Mouse (Mus musculus) adrenal gland (tissue): ENCODE measurements around the gene Ptprd.

Experiments
- intact Hi-C: fragments of 180-260 bp; cut with DNase I; formaldehyde crosslinking; loops from one replicate; pipeline ENCODE4 v1.15.1; 2025
- microRNA-seq, 2 experiments: library from miRNA; unstranded; fragments of <30 nt; microRNA quantifications; one replicate each; pipeline ENCODE4; 2019

The Ptprd gene

DNA sequence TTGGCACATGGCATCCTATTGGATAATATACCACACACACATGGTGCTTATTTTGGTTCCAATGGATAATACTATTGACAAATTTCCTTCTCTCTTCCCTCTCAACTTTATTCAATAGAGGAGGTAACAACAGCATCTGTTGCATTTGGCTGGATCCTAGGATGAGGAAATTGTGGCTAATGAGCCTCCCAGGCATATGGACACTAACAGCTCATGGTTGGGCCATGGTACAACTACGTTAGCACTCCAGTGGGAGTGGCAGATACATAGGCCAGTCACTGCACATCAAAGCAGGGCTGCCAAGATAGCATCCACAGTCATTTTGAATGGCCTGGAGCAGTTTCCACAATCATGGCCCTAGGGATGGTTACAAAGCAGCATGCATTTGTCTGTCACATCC is 2238.4 kb downstream of the Ptprd start:
- intact Hi-C loops = no loop called here

DNA sequence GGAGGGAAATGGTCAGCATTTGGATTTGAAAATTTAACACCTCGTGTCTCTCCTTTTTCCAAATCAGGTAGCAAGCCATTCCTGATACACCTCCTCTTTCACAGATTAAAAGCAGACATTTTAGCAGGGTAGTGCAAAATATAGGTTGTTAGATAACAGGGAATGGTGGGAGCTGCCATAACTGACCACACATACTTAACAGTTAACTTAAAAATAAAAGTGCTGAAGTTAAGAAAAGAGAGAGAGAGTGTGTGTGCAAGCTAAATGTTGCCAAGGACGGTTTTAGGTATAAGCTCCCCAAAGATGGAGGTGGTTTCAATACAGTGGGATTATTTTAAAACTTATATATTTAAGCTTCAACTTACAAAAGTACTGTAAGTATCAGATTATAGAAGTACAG is 2241.8 kb downstream of the Ptprd start:
- intact Hi-C loops = no loop called here

DNA sequence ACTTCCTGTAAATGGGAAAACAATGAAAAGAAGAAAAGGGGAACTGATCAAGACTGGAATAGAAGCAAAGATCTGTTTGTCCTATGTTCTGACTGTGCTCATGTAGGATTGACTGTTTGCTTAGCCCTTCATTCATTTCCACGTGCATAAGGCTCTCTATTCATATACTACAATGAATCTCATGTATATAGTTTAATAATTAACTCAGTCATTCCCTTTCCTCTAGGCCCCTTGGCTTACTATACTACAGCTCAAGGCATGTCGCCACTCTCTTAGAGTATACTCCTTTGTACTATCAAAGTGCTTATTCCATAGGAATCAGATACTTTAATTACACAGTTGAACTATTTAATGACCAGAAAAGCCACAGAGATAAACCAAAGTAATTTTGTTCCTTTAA is 2243.1 kb downstream of the Ptprd start:
- intact Hi-C loops = no loop called here

GRCm38 (mm10) chr4:75965810-75966209 is 2246.0 kb downstream of the Ptprd start:
- intact Hi-C loops = no loop called here

- intact Hi-C loops = no loop called here
Measured at GRCm38 (mm10) chr4:75962916-75963315, 2248.8 kb downstream of the Ptprd start.

- intact Hi-C loops = no loop called here
Measured at GRCm38 (mm10) chr4:75961865-75962264, 2249.9 kb downstream of the Ptprd start.

- intact Hi-C loops = no loop called here
Measured at GRCm38 (mm10) chr4:75953349-75954060, 2258.3 kb downstream of the Ptprd start.

GRCm38 (mm10) chr4:75950582-75950981 is 2261.2 kb downstream of the Ptprd start:
- intact Hi-C loops = no loop called here

DNA sequence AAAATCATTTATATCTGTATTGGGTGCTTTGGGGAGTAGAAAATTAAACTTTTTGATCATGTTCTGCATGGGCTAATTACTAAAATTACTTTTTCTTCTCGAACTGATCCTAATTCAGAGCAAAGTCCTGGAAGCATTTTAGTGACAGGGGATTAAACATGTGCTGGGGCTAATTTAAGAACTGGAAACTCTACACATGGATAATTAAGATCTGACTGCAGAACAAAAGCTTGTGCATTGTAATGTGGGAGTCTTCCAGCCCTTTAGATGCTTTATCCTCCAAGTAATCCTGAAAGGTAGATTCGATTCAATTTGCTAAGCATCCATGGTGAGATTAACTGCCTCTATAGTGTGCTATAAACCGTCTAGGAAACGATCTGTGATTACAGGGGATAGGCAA is 2316.9 kb downstream of the Ptprd start:
- intact Hi-C loops = no loop called here

Small RNA genes lying within 50 kb of the gene (microRNA-seq; reads per million reads assigned to microRNA genes)
- gene Gm23159 = 0 reads per million in 2 experiments
